Mouse (Mus musculus) neural tube, embryonic 11.5 days (tissue): ENCODE results near the gene Tpo. TPM values are rescaled to one million over a fixed set of nuclear protein-coding genes. Genes with fewer than 3 reads are reported as not detected.

Experiments used
- ATAC-seq: fragments of 200-750 bp; cut with Nextera tagmentation; 2 replicates; pipeline ENCODE4 v1.8.0; 2017; ENCODE audit warnings: moderate number of reproducible peaks, mild to moderate bottlenecking, moderate TSS enrichment, moderate library complexity; ENCODE audit not compliant: insufficient read depth, low FRiP score, low TSS enrichment
- DNase-seq: peaks from one replicate; pipeline ENCODE4 v3.0.0-alpha.2; 2015; ENCODE audit warnings: low spot score
- H3K27ac ChIP-seq: fragments of 300-500 bp; sonication (generic); 2 replicates; pipeline ENCODE4 v1.5.1; 2014; ENCODE audit warnings: low read depth, mild to moderate bottlenecking, low read length
- H3K27me3 ChIP-seq: fragments of 300-500 bp; sonication (generic); 2 replicates; pipeline ENCODE4 v1.6.1; 2014; ENCODE audit warnings: mild to moderate bottlenecking, low read length, mixed read lengths; ENCODE audit not compliant: control insufficient read depth, insufficient read depth
- H3K36me3 ChIP-seq: fragments of 300-500 bp; sonication (generic); 2 replicates; pipeline ENCODE4 v1.6.1; 2014; ENCODE audit warnings: mild to moderate bottlenecking, low read length, moderate library complexity, mixed read lengths; ENCODE audit not compliant: control insufficient read depth, insufficient read depth
- H3K4me1 ChIP-seq: fragments of 300-500 bp; sonication (generic); 2 replicates; pipeline ENCODE4 v1.6.1; 2014; ENCODE audit warnings: low read length, mixed read lengths; ENCODE audit not compliant: control insufficient read depth, insufficient read depth
- H3K4me2 ChIP-seq: fragments of 300-500 bp; sonication (generic); 2 replicates; pipeline ENCODE4 v1.6.1; 2014; ENCODE audit warnings: low read depth, mild to moderate bottlenecking, moderate library complexity
- H3K4me3 ChIP-seq: fragments of 300-500 bp; sonication (generic); 2 replicates; pipeline ENCODE4 v1.5.1; 2014; ENCODE audit warnings: low read depth, low read length
- H3K9ac ChIP-seq: fragments of 300-500 bp; sonication (generic); 2 replicates; pipeline ENCODE4 v1.6.1; 2014; ENCODE audit warnings: mild to moderate bottlenecking, low read length
- H3K9me3 ChIP-seq: fragments of 300-500 bp; sonication (generic); 2 replicates; pipeline ENCODE4 v1.6.1; 2016; ENCODE audit warnings: low read length; ENCODE audit not compliant: control insufficient read depth
- WGBS: fragments of 180-500 bp; shearing (Covaris S2); extraction: QIAGEN DNeasy Blood & Tissue Kit; methylation state at CpG from one replicate; pipeline ENCODE4 v1.1.7; 2014; 5-methylcytosine and 5-hydroxymethylcytosine counted together
- polyA plus RNA-seq: library from polyadenylated mRNA; unstranded; fragments of >200 nt; fragmentation: Nextera tagmentation; extraction: Ambion mirVana; gene quantifications from 2 replicates; pipeline ENCODE4 v1.2.1, GENCODE M21; 2014

Tpo gene
- polyA plus RNA-seq, 1 experiment from 2014 or later: not detected

GRCm38 (mm10) chr12:30061503-30062117, 70.8 kb downstream of the Tpo start:
- no peaks in the 10 kb centered on the region for H3K9me3 ChIP-seq
- H3K4me1 ChIP-seq: no peaks in the 10 kb centered on the region
- H3K27ac ChIP-seq: no peak overlapping the region
- H3K4me2 ChIP-seq: no peak overlapping the region
- ATAC-seq (no peak), DNase-seq (no peak)
- no peak overlapping the region for H3K4me3 ChIP-seq
- WGBS: 20% methylated on average over 1 of the region's 1 CpGs
- H3K9ac ChIP-seq: no peak overlapping the region
- H3K36me3 ChIP-seq: no peaks in the 10 kb centered on the region
- H3K27me3 ChIP-seq: no peaks in the 10 kb centered on the region

GRCm38 (mm10) chr12:30058044-30058443, 74.4 kb downstream of the Tpo start:
- no peak overlapping the region for H3K4me2 ChIP-seq
- H3K36me3 ChIP-seq: no peaks in the 10 kb centered on the region
- WGBS: 74% methylated on average over 6 of the region's 6 CpGs
- H3K27ac ChIP-seq: no peak overlapping the region
- H3K4me3 ChIP-seq: no peak overlapping the region
- H3K4me1 ChIP-seq: no peaks in the 10 kb centered on the region
- DNase-seq (no peak), ATAC-seq (no peak)
- no peaks in the 10 kb centered on the region for H3K27me3 ChIP-seq
- no peaks in the 10 kb centered on the region for H3K9me3 ChIP-seq
- H3K9ac ChIP-seq: no peak overlapping the region

GRCm38 (mm10) chr12:30054761-30055540, 77.5 kb downstream of the Tpo start:
- Histone ChIP-seq H3K4me1 (no peaks in the 10 kb centered on the region), H3K4me2 (no peak overlapping the region), H3K4me3 (no peak overlapping the region), H3K27me3 (no peaks in the 10 kb centered on the region), H3K36me3 (no peaks in the 10 kb centered on the region), H3K9ac (no peak overlapping the region), H3K27ac (no peak overlapping the region), H3K9me3 (no peaks in the 10 kb centered on the region)
- 86% methylated on average over 11 of the region's 11 CpGs for WGBS
- DNase-seq (no peak), ATAC-seq (no peak)

GRCm38 (mm10) chr12:30050235-30050634, 82.2 kb downstream of the Tpo start:
- Histone ChIP-seq H3K27ac (no peak overlapping the region), H3K9ac (no peak overlapping the region), H3K36me3 (no peaks in the 10 kb centered on the region), H3K4me3 (no peak overlapping the region), H3K4me1 (no peaks in the 10 kb centered on the region), H3K4me2 (no peak overlapping the region), H3K27me3 (no peaks in the 10 kb centered on the region), H3K9me3 (no peaks in the 10 kb centered on the region)
- DNase-seq (peak; percentile 66), ATAC-seq (no peak; the same call in 1 of the 2 replicates)
- 18% methylated on average over 4 of the region's 4 CpGs for WGBS

GRCm38 (mm10) chr12:30049818-30050217, 82.6 kb downstream of the Tpo start:
- Histone ChIP-seq H3K9ac (no peak overlapping the region), H3K4me2 (no peak overlapping the region), H3K9me3 (no peaks in the 10 kb centered on the region), H3K27me3 (no peaks in the 10 kb centered on the region), H3K27ac (no peak overlapping the region), H3K4me1 (no peaks in the 10 kb centered on the region), H3K4me3 (no peak overlapping the region), H3K36me3 (no peaks in the 10 kb centered on the region)
- 83% methylated on average over 9 of the region's 9 CpGs for WGBS
- ATAC-seq (no peak), DNase-seq (no peak)

GRCm38 (mm10) chr12:30048848-30049247, 83.6 kb downstream of the Tpo start:
- H3K4me3 ChIP-seq: no peak overlapping the region
- no peak overlapping the region for H3K4me2 ChIP-seq
- no peak for ATAC-seq
- no peak for DNase-seq
- no peaks in the 10 kb centered on the region for H3K4me1 ChIP-seq
- H3K27me3 ChIP-seq: no peaks in the 10 kb centered on the region
- H3K27ac ChIP-seq: no peak overlapping the region
- H3K36me3 ChIP-seq: no peaks in the 10 kb centered on the region
- 82% methylated on average over 6 of the region's 6 CpGs for WGBS
- no peaks in the 10 kb centered on the region for H3K9me3 ChIP-seq
- no peak overlapping the region for H3K9ac ChIP-seq

- no peak overlapping the region for H3K4me2 ChIP-seq
- DNase-seq: peak; percentile 60
- 29% methylated on average over 4 of the region's 4 CpGs for WGBS
- no peak overlapping the region for H3K27ac ChIP-seq
- no peak for ATAC-seq
- no peak overlapping the region for H3K4me3 ChIP-seq
- no peaks in the 10 kb centered on the region for H3K9me3 ChIP-seq
- H3K36me3 ChIP-seq: no peaks in the 10 kb centered on the region
- H3K9ac ChIP-seq: no peak overlapping the region
- no peaks in the 10 kb centered on the region; the same call in 1 of the 2 replicates for H3K4me1 ChIP-seq
- H3K27me3 ChIP-seq: no peaks in the 10 kb centered on the region
These were observed 92.3 kb downstream of the Tpo start for GRCm38 (mm10) chr12:30040150-30040549.

- Histone ChIP-seq H3K4me1 (no peaks in the 10 kb centered on the region; the same call in 1 of the 2 replicates), H3K36me3 (no peaks in the 10 kb centered on the region), H3K9me3 (no peaks in the 10 kb centered on the region), H3K4me3 (no peak overlapping the region), H3K27ac (no peak overlapping the region), H3K9ac (no peak overlapping the region), H3K4me2 (no peak overlapping the region), H3K27me3 (no peaks in the 10 kb centered on the region)
- ATAC-seq (no peak), DNase-seq (peak; percentile 29)
- WGBS: 35% methylated on average over 4 of the region's 4 CpGs
These were observed 92.9 kb downstream of the Tpo start for GRCm38 (mm10) chr12:30039565-30039964.

- H3K4me2 ChIP-seq: no peak overlapping the region
- WGBS: 67% methylated on average over 4 of the region's 4 CpGs
- H3K36me3 ChIP-seq: no peaks in the 10 kb centered on the region
- ATAC-seq: peak; percentile 27; the same call in 1 of the 2 replicates
- no peak for DNase-seq
- no peak overlapping the region for H3K9ac ChIP-seq
- H3K27me3 ChIP-seq: no peaks in the 10 kb centered on the region
- H3K9me3 ChIP-seq: no peaks in the 10 kb centered on the region
- no peaks in the 10 kb centered on the region; the same call in 1 of the 2 replicates for H3K4me1 ChIP-seq
- H3K4me3 ChIP-seq: no peak overlapping the region
- no peak overlapping the region for H3K27ac ChIP-seq
These were observed 95.8 kb downstream of the Tpo start for GRCm38 (mm10) chr12:30036569-30037055.
